Mouse (Mus musculus) kidney, postnatal 25 days (tissue): ENCODE measurements at regions not wholly inside any gene's neighbourhood (a gene's known extent, or its start where the extent isn't known, plus 50 kb on each side); places are given as distances from the start of the nearest gene placed in this dataset.
"Not testable (repeated sequence)": the region's sequence is repeated elsewhere in the genome, so short reads cannot be mapped to it uniquely, and the experiment has no call there.

Experiments
- DNase-seq, 2 experiments: peaks; one replicate each; pipeline ENCODE4 v3.0.0; 2021; ENCODE audit warnings: mixed read lengths in 2 of 2

GRCm38 (mm10) chr7:93254287-93254686 is 174.6 kb downstream of the Fam181b start:
- not testable (repeated sequence) for DNase-seq

- no peak for DNase-seq
Measured at GRCm38 (mm10) chr7:93285748-93286147, 206.1 kb downstream of the Fam181b start.

GRCm38 (mm10) chr7:93291457-93291856 is 211.8 kb downstream of the Fam181b start:
- no peak for DNase-seq

GRCm38 (mm10) chr7:93291945-93292696 is 212.5 kb downstream of the Fam181b start:
- DNase-seq, result no peak

- DNase-seq, result no peak
Measured at GRCm38 (mm10) chr7:93312731-93313130, 233.1 kb downstream of the Fam181b start.

GRCm38 (mm10) chr7:93331351-93331750 is 251.7 kb downstream of the Fam181b start:
- DNase-seq, result no peak

GRCm38 (mm10) chr7:93332203-93332602 is 252.5 kb downstream of the Fam181b start:
- no peak for DNase-seq

GRCm38 (mm10) chr7:93336420-93336819 is 256.8 kb downstream of the Fam181b start:
- peak in 1 of 2 experiments; percentile 5 for DNase-seq
